ENCODE assay signal across 19 mouse cellular contexts in the genomic region with DNA sequence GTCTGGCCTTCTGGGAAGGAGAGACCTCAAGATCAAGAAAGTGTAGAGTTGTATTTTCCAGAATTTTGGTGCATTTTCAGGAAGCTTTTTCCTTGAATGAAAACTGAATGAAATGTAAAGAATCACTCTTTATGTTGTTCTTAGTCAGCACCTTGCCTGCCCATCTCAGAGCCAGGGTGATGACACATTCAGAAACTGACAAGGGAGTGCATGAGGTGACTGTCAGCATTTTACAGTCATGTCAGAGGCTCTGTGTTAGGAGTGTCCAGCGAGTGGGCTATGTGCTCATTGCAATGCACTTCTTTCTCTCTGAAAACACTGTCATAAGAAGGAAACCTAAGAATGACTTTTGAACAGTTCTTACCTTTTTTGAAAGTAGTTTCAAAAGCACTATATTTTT.
"Had no signal": no experiment of that assay in that cellular context is flagged by ENCODE, and none has a peak within 500 bp of the region (broad histone marks: within the 10 kb centered on the region; RNA-seq: fewer than 3 reads in every experiment).

No protein-coding gene starts in this region.

- H3K27me3 ChIP-seq: limb, embryonic 12.5 days; limb, embryonic 15.5 days; midbrain, embryonic 12.5 days; midbrain, embryonic 15.5 days; neural tube, embryonic 13.5 days; stomach, embryonic 15.5 days had no signal

- H3K4me3 ChIP-seq: limb, embryonic 12.5 days; limb, embryonic 15.5 days; midbrain, embryonic 12.5 days; midbrain, embryonic 15.5 days; neural tube, embryonic 13.5 days; stomach, embryonic 15.5 days had no signal

- DNase-seq: kidney, postnatal 14 days; kidney, postnatal 4 days; left cerebral cortex, postnatal 4 days; liver, postnatal 0 days; lung, embryonic 14.5 days; lung, postnatal 36 days; retina, postnatal 1 day; right cerebral cortex, postnatal 25 days; spleen, adult 18-20 months; thymus, postnatal 36 days had no signal

- H3K36me3 ChIP-seq: limb, embryonic 12.5 days; limb, embryonic 15.5 days; midbrain, embryonic 12.5 days; midbrain, embryonic 15.5 days; neural tube, embryonic 13.5 days; stomach, embryonic 15.5 days had no signal

- H3K27ac ChIP-seq: limb, embryonic 12.5 days; limb, embryonic 15.5 days; liver, embryonic 14.5 days; midbrain, embryonic 12.5 days; midbrain, embryonic 15.5 days; neural tube, embryonic 13.5 days; stomach, embryonic 15.5 days had no signal

- H3K9ac ChIP-seq: limb, embryonic 12.5 days; limb, embryonic 15.5 days; liver, embryonic 14.5 days; liver, postnatal 0 days; lung, embryonic 14.5 days; midbrain, embryonic 12.5 days; midbrain, embryonic 15.5 days; neural tube, embryonic 13.5 days; stomach, embryonic 15.5 days had no signal

- H3K9me3 ChIP-seq: limb, embryonic 12.5 days; limb, embryonic 15.5 days; midbrain, embryonic 12.5 days; midbrain, embryonic 15.5 days; neural tube, embryonic 13.5 days; stomach, embryonic 15.5 days had no signal

- H3K4me1 ChIP-seq: limb, embryonic 12.5 days; limb, embryonic 15.5 days; midbrain, embryonic 12.5 days; midbrain, embryonic 15.5 days; neural tube, embryonic 13.5 days; stomach, embryonic 15.5 days had no signal

- H3K4me2 ChIP-seq: limb, embryonic 12.5 days; limb, embryonic 15.5 days; liver, embryonic 11.5 days; lung, embryonic 14.5 days; midbrain, embryonic 12.5 days; midbrain, embryonic 15.5 days; neural tube, embryonic 13.5 days; stomach, embryonic 15.5 days had no signal

- ATAC-seq: liver, postnatal 0 days; lung, postnatal 0 days; midbrain, embryonic 15.5 days had no signal
